Mouse (Mus musculus) R1 (cell line): Measurements from ENCODE around the gene Edrf1.

ENCODE experiments used
- DNase-seq: peaks from one replicate; pipeline ENCODE4 v3.0.0-alpha.2; 2018; ENCODE audit warnings: low read depth, low spot score

Edrf1 gene

GRCm38 (mm10) chr7:133637361-133638305, at the start of gene Edrf1:
Gene Edrf1 (plus strand): TSS chr7:133637543.
- peak; percentile 99 for DNase-seq

DNA sequence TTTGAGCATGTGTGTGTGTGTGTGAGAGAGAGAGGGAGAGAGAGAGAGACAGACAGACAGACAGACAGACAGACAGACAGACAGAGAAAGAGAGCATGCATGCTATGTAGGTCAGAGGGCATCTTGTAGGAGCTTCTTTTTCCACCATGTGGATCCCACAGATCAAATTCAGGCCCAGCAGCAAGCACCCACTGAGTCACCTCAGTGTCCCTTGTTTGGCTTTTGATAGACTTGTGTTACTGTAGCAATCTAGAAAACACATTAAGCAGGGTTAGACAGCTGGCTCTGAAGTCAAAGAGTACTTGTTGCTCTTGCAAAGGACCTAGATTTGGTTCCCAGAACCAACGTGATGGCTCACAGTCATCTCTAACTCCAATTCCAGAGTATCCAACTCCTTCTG, 45.6 kb upstream of the Edrf1 start:
- no peak for DNase-seq

GRCm38 (mm10) chr7:133600558-133600957, 36.8 kb upstream of the Edrf1 start:
- DNase-seq: no peak

DNA sequence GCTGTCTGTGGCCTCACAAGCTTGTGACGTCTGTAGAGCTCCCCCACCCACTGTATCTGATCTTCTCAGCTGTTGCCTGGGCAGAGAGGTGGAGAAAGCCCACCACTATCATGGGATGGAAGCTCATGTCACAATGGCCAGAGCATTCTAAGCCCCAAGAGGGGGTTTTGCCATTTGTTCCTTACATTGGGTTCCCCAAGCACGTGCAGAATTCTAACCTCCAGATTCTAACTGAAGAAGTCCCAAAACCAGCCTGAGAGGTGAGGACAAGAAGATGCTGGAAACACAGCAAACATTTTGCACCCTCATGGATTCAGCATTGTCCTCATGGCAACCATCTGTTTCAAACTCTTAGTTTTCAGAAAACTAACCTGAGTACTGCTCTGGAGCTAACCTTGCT, 35.3 kb upstream of the Edrf1 start, which contains the start of gene Tex36:
Gene Tex36, minus strand, starts transcription at position 101 of the 400 bp plus-strand sequence.
- DNase-seq: no peak

GRCm38 (mm10) chr7:133603156-133603555, 34.2 kb upstream of the Edrf1 start:
- DNase-seq: no peak

GRCm38 (mm10) chr7:133604427-133605081, 32.8 kb upstream of the Edrf1 start:
- peak; percentile 33 for DNase-seq

GRCm38 (mm10) chr7:133607331-133607730, 30.0 kb upstream of the Edrf1 start:
- no peak for DNase-seq

DNA sequence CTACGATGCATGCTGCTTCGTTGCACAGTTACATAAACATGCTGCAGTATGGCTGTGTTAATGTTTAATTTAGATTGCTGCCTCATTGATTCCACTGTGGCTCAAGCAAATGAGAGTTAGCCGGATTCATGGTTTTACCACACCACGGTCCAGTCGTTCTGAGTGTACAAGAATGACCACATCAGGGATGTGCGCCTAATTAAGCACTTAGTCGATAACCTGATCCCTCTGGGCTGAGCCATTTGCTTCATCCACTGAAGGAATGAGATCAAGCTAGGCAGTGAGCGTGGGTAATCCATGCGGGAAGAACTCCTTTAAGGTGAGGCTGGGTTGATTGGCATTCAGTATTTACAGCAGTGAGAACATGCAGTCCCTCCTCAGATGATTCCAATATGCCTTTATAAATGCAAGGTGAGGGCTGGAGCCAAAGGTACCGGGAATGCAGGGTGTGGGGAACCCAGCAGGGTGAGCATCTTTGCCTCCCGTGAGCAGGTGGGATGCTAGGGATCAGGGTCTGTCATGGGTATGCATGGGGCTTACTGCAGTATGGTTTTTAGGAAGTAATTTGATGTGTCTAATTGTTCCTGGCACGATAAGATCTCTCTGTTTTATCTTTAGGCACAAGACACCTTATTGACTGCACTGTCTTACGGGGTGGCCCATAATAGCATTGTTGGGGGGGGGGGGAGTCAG, 29.3 kb upstream of the Edrf1 start:
- DNase-seq: no peak

GRCm38 (mm10) chr7:133608631-133609340, 28.6 kb upstream of the Edrf1 start:
- no peak for DNase-seq

DNA sequence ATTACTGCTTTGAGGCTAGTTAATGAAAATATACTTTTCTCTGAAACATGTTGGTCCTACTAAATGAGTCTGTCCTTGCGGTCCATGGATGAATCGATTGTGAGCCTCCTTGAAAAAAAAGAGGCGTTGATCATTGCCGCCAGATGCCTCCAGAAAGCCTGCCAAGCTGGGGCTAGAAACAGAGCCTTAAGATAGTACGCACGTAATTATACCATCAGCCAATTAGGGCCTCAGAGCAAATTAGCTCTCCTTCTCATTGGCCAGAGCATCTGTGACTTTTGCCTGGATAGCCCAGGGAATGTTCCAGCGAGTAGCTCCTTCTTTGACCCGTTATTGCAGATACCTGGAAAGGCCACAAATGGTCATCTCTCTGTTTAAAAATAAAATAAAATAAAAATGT, 27.8 kb upstream of the Edrf1 start:
- no peak for DNase-seq

DNA sequence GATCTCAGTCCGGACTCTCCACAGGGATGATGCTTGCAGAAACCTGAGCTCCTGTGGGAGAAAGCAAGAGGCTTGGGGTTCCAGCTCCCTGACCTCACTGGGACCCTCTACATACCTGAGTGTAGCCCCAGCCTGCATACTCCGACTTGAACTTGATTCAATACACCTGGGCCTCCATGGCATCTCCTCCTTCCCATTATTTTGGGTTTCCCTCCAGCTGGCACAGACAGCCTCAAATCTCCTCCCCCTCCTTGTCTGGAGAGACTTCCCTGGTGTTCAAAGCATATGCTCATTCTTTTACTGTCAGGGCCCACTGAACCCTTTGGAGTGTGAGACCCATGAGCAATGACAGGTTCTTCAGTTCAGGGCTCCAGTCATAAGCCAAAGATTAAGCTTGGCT, 24.4 kb upstream of the Edrf1 start:
- no peak for DNase-seq

- peak; percentile 25 for DNase-seq
These were observed 16.6 kb upstream of the Edrf1 start for GRCm38 (mm10) chr7:133620721-133621120.

DNA sequence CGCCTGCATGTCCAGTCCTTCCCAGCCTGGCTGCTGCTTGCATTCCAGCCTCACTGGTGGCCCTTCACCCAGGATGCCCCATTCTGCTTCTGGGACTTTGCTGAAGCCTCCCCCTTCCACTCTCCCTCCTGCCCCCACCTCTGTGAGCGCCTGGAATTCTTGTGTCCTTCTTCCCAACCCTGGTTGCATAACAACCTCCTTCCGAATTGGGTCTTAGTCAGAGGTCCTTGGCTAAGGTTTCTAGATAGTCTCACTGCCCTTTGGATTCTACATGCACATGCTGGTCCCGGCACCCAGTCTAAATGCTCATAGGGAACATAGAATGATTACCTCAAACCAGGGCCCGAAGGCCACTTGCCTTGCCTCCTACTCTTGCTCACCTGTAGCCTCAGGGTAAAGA, 14.1 kb upstream of the Edrf1 start:
- no peak for DNase-seq

DNA sequence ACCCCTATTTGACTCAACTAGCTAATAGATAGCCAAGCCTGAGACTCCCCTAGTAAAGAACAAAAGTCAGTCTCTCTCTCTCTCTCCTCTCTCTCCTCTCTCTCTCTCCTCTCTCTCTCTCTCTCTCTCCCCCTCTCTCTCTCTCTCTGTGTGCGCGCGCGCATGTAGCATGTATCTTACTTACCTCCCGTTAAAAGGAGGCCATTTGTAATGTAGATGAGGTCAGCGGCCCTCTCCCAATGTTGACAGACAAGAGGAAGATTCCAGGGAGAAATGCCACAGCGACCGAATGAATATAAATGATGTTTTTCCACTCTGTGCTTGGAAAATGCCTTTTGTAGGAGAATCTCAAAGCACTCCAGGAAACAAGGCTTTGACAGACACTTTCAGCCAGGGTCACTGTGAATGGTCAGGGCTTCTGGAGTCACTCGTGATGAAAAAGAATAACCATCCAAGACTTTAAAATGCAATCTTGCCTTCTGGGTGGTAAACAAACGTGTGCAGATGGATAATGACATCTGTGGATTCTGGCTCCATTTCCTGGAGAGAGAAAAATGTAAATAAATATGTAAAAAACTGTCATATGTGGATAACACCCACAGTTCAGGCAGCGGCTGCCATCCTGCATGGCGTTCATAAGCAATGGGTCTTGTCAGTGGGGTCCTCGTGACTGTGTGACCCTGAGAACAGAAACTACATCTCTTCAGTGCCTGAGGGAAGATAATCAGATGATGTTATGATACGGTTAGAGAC, 10.0 kb upstream of the Edrf1 start:
- no peak for DNase-seq

GRCm38 (mm10) chr7:133630821-133631220, 6.5 kb upstream of the Edrf1 start:
- no peak for DNase-seq

DNA sequence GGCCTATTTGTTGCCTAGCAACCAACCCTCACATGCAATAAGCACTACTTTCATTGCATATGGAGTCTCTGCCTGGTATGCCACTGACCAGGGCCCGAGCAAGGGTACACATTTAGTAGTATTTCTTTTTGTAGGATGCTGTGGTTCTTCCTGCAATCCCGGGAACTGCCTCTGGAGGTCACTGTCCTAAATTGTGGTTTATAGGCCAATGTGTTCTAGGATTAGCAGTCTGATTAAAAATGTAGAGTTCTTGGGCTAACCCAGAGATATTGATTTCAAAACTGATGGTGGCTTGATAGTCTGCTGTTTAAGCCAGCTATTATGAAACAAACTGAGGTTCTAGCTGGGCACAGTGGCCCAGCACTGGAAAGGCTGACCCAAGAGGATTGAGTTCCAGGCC, 4.9 kb upstream of the Edrf1 start:
- DNase-seq: peak; percentile 73

DNA sequence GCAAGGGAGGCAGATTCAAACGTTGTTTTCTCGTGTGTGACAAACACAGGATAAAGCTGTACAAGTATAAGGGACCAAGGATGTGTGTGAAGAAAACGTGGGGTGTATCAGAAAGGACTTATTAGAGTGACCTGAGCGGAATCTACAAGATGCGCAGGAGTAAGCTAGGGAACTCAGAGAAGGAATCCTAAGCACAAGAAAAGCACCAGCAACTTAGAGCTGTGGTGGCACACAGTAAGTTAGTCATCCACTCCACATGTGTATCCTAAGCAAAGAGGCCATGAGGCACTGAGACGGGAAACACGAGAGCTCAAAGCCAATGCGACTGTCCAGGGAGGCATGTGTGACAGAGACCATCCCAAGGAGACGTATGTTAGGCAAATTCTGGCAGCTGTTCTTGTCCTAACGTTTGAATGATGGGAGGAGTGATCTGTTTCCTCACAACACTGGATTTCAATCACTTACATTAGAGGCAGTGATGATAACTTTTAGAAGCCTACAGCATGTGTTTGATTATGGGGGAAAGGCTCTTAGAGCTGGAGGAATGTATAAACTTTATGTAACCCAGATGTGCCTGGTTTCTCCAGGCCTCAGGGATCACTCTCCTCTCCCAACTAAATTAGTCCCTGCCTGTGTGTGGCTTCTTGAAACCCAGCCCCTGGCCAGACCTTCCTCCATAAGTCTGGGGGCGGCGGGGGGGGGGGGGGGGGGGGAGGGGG, 2.3 kb upstream of the Edrf1 start:
- DNase-seq: no peak

GRCm38 (mm10) chr7:133636738-133637352, 498 bp upstream of the Edrf1 start:
- peak; percentile 90 for DNase-seq

DNA sequence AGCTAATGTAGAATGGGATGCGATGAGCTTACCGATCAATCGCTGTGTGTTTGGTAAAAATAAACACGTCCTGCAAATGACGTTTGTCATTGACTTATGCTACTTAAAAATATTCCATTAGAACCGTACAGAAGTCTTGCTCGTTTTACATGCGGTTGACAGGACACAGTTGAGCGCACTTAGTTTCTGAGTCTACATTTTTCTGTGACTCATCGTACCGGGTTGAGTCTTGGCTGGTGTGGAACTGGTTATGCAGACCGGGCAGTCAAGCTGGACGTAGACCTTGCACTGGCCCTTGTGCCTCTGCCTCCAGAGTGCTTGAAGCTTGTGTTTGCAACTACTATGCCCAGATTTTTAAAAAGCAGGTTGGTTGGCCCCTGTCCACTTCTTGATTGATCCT, 963 bp downstream of the Edrf1 start:
- DNase-seq: no peak

DNA sequence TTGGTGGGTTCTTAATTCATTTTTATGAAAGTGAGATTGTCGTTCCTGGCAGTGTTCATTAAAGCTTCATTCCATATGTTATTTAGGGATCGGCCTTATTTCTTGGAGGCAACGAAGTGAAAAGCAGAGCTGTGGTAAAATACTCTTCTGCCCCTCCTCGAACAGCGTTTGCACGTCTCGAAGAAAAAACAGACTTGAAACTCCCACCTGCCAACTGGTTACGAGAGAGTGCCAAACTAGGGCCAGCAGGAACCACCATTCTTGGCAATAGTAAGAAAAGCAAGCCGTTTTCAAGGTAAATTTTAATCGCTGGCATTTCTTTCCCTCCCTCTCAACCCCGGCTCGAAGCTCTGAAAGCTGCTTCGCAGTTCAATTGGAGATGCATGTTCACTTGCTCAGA, 1.5 kb downstream of the Edrf1 start:
- DNase-seq: no peak
